16 mouse cellular contexts compared by ENCODE assay signal in the genomic region with DNA sequence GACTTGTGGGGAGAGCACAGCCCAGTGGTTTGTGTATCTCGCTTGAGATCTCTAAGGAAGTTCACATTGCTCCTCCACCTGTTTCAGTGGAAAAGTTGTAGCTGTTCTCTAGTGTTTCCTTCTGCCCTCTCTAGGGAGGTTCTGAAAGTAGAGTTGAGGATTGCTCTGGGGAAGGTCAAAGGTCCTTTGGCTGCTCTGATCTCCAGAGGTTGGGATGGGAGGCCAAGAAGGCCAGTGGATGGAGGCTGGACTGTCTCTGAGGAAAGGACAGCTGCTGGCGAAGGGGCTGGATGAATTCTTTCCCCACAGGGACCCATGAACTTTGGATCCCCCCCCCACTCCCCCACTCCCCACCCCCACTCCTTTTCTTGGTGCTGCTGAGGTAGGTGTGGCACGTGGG. TPM values are rescaled to one million over a fixed set of nuclear protein-coding genes. Genes with fewer than 3 reads are reported as not detected.
A peak's percentile ranks its signal among the peaks of the same experiment; 100 is the strongest.
DNase-seq lines count a peak whose midpoint lies in the region; ATAC-seq and TF ChIP-seq lines count a peak whose summit lies in the region.
"Had no signal": no experiment of that assay in that cellular context is flagged by ENCODE, and none has a peak within 500 bp of the region (broad histone marks: within the 10 kb centered on the region; RNA-seq: fewer than 3 reads in every experiment).

No protein-coding gene starts in this region.

- no peak for ATAC-seq in kidney, embryonic 16.5 days (ENCODE audit: low FRiP score, low TSS enrichment)
- ATAC-seq: forebrain, postnatal 0 days; hindbrain, embryonic 16.5 days; midbrain, embryonic 13.5 days had no signal

- H3K4me2 ChIP-seq in kidney, embryonic 16.5 days (replicated peaks; ENCODE audit: low read depth, low read length), result peak overlapping the region; percentile 14; the same call in 1 of the 2 replicates
- H3K4me2 ChIP-seq: limb, embryonic 13.5 days; midbrain, embryonic 13.5 days had no signal

- no peaks in the 10 kb centered on the region for H3K27me3 ChIP-seq in kidney, embryonic 16.5 days (ENCODE audit: insufficient read depth, low read length)
- no peaks in the 10 kb centered on the region for H3K27me3 ChIP-seq in cerebellum, adult 2 months (ENCODE audit: control insufficient read depth, insufficient read depth, low read length)
- H3K27me3 ChIP-seq: CH12.LX; limb, embryonic 13.5 days; midbrain, embryonic 13.5 days had no signal

- intact Hi-C loops in gastrocnemius, adult 2 months (cut with DNase I), result no loop called here

- H3K9me3 ChIP-seq in kidney, embryonic 16.5 days (ENCODE audit: low read length), result no peaks in the 10 kb centered on the region
- H3K9me3 ChIP-seq: limb, embryonic 13.5 days; midbrain, embryonic 13.5 days had no signal

- H3K4me1 ChIP-seq in kidney, embryonic 16.5 days (ENCODE audit: insufficient read depth, low read length), result peaks cover 74% of the 10 kb centered on the region
- peaks cover 9% of the 10 kb centered on the region for H3K4me1 ChIP-seq in cerebellum, adult 2 months (ENCODE audit: control insufficient read depth, insufficient read depth, low read length)

- no peak for DNase-seq in gastrocnemius, adult 2 months
- no peak for DNase-seq in gastrocnemius, adult 18-20 months (ENCODE audit: low spot score)
- DNase-seq in kidney, adult 8-10 months, result peak; percentile 60 to 73
- no peak for DNase-seq in kidney, postnatal 10 days
- DNase-seq in yolk sac, embryonic 10.5 days (ENCODE audit: low spot score), result peak; percentile 44
- no peak for DNase-seq in layer of hippocampus, adult 9-10 months (ENCODE audit: low spot score)
- DNase-seq in cerebellum, adult 2 months, result no peak
- DNase-seq: cerebellum, adult 9-11 months; forebrain, postnatal 0 days; lung, adult 2 months; right cerebral cortex, postnatal 14 days had no signal

- WGBS in kidney, embryonic 16.5 days, result 75% methylated on average over 3 of the region's 3 CpGs
- 87% methylated on average over 3 of the region's 3 CpGs for WGBS in cerebellum, adult 2 months

- no peaks in the 10 kb centered on the region for H3K36me3 ChIP-seq in kidney, embryonic 16.5 days (ENCODE audit: insufficient read depth, low read length)
- H3K36me3 ChIP-seq: limb, embryonic 13.5 days; midbrain, embryonic 13.5 days had no signal

- peak overlapping the region; percentile 53 for H3K27ac ChIP-seq in gastrocnemius, adult 2 months
- H3K27ac ChIP-seq in kidney, embryonic 16.5 days (ENCODE audit: low read length), result peak overlapping the region; percentile 86; the same call in 1 of the 2 replicates
- H3K27ac ChIP-seq in cerebellum, adult 2 months (ENCODE audit: insufficient read depth, low read length), result no peak overlapping the region
- H3K27ac ChIP-seq: limb, embryonic 13.5 days; midbrain, embryonic 13.5 days had no signal

- H3K4me3 ChIP-seq in gastrocnemius, adult 2 months, result no peak overlapping the region
- no peak overlapping the region for H3K4me3 ChIP-seq in kidney, embryonic 16.5 days (ENCODE audit: low read length)
- H3K4me3 ChIP-seq in cerebellum, adult 2 months (replicated peaks; ENCODE audit: insufficient read depth, low read depth, low read length), result no peak overlapping the region
- H3K4me3 ChIP-seq: limb, embryonic 13.5 days; midbrain, embryonic 13.5 days had no signal

- no peak for TF ChIP-seq CTCF in gastrocnemius, adult 2 months (IDR thresholded peaks at IDR 0.05)
- no peak for TF ChIP-seq CTCF in cerebellum, adult 2 months (IDR thresholded peaks at IDR 0.05; ENCODE audit: borderline replicate concordance, insufficient read depth, low read depth, low read length)

- H3K9ac ChIP-seq in kidney, embryonic 16.5 days (replicated peaks; ENCODE audit: low read length), result no peak overlapping the region
- H3K9ac ChIP-seq: forebrain, postnatal 0 days; limb, embryonic 13.5 days; midbrain, embryonic 13.5 days had no signal

- TF ChIP-seq POLR2A in cerebellum, adult 2 months (IDR thresholded peaks at IDR 0.05; ENCODE audit: borderline replicate concordance, insufficient read depth, low read length), result no peak

RNA-seq across cellular contexts. Expression of gene Plekhg3, which starts 23.7 kb away (rescaled TPM):
- 1 to 10 TPM; 5.3 to 6.1 TPM for total RNA-seq in gastrocnemius, adult 2 months (2021)
- 1 to 10 TPM; 5.2 to 5.3 TPM for total RNA-seq in gastrocnemius, adult 18-20 months (2021)
- 23.0 and 24.8 TPM in 2 replicates for polyA plus RNA-seq in kidney, embryonic 16.5 days (2015; fragmentation: Nextera tagmentation; extraction: Ambion mirVana)
- polyA plus RNA-seq in cerebellum, adult 2 months (2012; rRNA removed), result 30.1 and 34.4 TPM in 2 replicates

Comparison
In these comparisons a context has a peak if more than half of its experiments do, and no peak if none do; other contexts are left out.
1. DNase-seq: peak in kidney, adult 8-10 months (2 of 2) and yolk sac, embryonic 10.5 days (single experiment); none in gastrocnemius, adult 2 months (single experiment), gastrocnemius, adult 18-20 months (single experiment), kidney, postnatal 10 days (single experiment), layer of hippocampus, adult 9-10 months (single experiment) and cerebellum, adult 2 months (0 of 2).